Mouse (Mus musculus): ENCODE data around the gene Plrg1.

Plrg1 gene

GRCm38 (mm10) chr3:83055281-83056038 is at the start of gene Plrg1:
TSS of gene Plrg1 (plus strand) at chr3:83055522.
- DNase-seq (ENCODE audit: low spot score), result peak; percentile 96

GRCm38 (mm10) chr3:83007557-83007956 is 47.8 kb upstream of the Plrg1 start, which contains the start of gene Fgg:
TSS of gene Fgg (plus strand) at chr3:83007724.
- no peak for DNase-seq (ENCODE audit: low spot score)

DNA sequence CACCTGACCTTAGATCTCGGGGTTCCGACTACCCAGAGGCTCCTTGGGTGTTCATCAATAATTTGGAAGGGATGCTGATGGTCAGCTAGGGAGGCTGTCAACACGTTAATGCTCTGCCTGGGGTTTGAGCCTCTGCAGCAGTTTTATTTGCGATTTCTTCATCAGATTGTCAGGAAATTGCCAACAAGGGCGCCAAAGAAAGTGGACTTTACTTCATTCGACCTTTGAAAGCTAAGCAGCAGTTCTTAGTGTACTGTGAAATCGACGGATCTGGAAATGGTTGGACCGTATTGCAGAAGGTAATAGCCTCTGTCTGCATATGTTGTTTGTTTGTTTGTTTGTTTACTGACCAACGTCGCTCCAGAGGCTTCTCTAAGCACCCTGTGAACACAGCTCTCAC is 45.0 kb upstream of the Plrg1 start:
- DNase-seq (ENCODE audit: low spot score), result no peak

DNA sequence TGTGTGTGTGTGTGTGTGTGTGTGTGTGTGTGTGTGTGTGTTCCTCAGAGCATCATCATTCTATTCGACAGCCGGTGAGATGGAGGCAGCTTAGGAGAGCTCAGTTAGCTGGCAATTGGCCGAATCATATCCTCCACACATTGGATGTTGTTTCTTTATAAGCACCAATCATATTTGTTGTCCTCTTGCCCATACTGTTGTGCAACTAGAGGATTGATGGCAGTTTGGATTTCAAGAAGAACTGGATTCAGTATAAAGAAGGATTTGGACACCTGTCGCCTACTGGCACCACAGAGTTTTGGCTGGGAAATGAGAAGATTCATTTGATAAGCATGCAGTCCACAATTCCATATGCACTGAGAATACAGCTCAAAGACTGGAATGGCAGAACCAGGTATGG is 44.2 kb upstream of the Plrg1 start:
- DNase-seq (ENCODE audit: low spot score), result no peak

GRCm38 (mm10) chr3:83011565-83011964 is 43.8 kb upstream of the Plrg1 start:
- DNase-seq (ENCODE audit: low spot score), result no peak

DNA sequence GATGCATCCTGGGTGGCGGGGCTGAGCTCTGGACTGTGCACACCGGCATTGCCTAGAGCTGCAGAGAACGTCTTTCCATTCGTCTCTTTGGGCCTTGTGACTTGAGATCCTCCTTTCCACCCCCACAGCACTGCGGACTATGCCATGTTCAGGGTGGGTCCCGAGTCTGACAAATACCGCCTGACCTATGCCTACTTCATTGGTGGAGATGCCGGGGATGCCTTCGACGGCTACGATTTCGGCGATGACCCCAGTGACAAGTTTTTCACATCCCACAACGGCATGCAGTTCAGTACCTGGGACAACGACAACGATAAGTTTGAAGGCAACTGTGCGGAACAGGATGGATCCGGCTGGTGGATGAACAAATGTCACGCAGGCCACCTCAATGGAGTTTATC is 42.7 kb upstream of the Plrg1 start:
- no peak for DNase-seq (ENCODE audit: low spot score)

DNA sequence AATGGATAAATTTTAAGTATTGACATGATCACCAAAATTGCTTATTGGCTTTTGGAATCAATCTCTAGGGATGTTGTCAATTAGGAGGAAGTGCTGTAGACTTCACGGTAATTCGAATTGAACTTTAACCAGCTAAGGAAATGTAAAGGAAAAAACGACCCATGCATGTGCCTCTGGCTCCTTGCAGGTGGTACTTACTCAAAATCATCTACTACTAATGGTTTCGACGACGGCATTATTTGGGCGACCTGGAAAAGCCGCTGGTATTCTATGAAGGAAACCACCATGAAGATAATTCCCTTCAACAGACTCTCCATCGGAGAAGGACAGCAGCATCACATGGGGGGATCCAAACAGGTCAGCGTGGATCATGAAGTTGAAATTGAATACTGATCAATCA is 41.4 kb upstream of the Plrg1 start:
- no peak for DNase-seq (ENCODE audit: low spot score)

DNA sequence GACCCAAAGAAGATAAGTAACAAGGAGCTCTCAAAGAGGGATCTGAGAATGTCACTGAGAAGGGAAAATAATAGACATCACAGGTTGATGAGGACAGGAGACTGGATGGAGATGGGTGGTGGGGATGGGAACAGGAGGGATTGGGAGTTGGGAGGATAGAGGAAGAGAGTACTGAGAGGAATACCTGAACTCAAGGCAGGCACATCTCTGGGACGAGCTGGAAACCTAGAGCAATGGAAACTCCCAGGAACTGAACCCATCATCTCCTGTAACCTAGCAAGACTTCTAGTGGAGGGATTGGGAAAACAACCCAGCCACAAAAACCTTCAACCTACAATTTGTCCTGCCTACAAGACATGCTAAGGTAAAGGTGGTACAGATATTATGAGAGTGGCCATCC is 39.1 kb upstream of the Plrg1 start:
- no peak for DNase-seq (ENCODE audit: low spot score)

- no peak for DNase-seq (ENCODE audit: low spot score)
Measured at GRCm38 (mm10) chr3:83020387-83020786, 34.9 kb upstream of the Plrg1 start.

- no peak for DNase-seq (ENCODE audit: low spot score)
Measured at GRCm38 (mm10) chr3:83021176-83021575, 34.1 kb upstream of the Plrg1 start.

DNA sequence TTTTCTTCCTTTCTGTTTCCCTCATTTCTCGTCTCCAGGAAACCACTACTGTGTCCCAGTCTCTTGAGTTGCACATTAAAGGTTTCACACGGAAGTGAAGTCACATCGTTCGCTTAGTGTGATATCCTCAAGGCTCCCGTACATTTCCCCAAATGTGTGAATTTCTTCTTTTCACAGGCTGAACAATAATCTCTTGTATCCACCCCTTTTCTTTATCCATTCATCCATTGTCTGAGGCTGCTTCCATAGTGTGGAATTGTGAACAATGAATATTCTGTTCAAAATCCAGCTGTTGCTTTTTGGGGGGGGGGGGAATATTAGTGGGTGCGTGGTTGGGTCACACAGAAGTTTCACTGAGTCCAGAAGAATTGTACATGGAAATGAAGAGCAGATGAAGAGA is 30.3 kb upstream of the Plrg1 start:
- DNase-seq (ENCODE audit: low spot score), result no peak

- DNase-seq (ENCODE audit: low spot score), result no peak
Measured at GRCm38 (mm10) chr3:83025475-83026301, 29.6 kb upstream of the Plrg1 start, which contains the start of gene Fga. TSS of gene Fga (plus strand) at chr3:83026076.

DNA sequence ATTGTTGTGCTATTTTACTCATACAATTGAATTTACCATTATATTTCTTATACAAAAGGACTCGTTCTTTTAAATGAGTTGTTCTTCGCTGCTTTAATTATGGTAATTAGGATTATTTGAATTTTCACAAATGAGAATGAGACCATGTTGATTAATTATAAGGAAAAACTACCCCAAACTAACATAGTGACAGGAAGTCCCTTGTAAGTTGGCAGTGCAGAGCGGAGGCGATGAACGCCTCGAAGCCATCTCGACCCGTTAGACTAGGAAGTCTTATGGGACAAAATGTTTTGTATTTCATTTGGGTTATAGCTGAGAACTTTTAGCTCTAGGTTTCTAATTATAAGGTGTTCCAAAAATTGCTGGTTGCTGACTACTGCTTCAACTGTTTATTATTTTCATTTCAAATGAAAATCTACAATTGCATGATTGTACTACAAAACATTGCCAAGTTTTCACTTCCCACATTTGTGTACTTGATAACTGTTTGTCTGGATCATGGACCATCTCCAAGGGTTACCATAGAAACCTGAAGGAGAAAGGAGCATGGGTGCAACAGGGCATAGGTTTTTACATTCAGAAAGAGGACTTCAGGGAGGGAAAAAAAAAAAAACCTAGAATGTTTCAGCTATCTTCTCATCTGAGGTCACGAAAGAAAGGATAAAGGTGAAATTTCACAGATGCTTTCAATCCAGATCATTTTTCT is 27.6 kb upstream of the Plrg1 start:
- DNase-seq (ENCODE audit: low spot score), result no peak

- no peak for DNase-seq (ENCODE audit: low spot score)
Measured at GRCm38 (mm10) chr3:83030331-83030730, 25.0 kb upstream of the Plrg1 start.

DNA sequence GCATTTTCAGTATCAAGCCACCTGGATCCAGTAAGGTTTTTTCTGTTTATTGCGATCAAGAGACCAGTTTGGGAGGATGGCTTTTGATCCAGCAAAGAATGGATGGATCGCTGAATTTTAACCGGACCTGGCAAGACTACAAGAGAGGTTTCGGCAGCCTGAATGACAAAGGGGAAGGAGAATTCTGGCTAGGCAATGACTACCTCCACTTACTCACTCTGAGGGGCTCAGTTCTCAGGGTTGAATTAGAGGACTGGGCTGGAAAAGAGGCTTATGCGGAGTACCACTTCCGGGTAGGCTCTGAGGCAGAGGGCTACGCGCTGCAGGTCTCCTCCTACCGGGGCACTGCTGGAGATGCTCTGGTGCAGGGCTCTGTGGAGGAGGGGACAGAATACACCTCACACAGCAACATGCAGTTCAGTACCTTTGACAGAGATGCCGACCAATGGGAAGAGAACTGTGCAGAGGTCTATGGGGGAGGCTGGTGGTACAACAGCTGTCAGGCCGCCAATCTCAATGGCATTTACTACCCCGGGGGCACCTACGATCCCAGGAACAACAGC is 22.5 kb upstream of the Plrg1 start:
- no peak for DNase-seq (ENCODE audit: low spot score)

DNA sequence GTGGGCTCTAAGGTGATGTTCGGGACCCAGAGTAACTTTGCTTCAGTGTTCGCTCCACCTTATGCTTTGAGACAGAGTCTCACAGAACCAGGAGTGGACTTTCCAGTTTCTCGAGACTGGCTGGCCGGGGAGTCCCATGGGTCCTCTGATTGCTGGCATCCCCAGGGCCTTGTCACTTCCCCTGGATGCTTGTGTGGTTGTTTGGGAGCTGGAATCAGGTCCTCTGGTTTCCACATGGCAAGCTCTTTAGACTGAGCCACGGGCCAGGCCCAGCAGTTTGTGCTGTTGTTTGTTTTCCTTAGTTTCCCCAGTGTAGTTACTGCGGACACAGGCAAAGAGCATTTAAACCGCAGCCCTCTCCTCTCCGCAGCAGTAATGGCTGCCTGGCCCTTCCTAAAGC is 21.5 kb upstream of the Plrg1 start:
- no peak for DNase-seq (ENCODE audit: low spot score)

- no peak for DNase-seq (ENCODE audit: low spot score)
Measured at GRCm38 (mm10) chr3:83038865-83039264, 16.5 kb upstream of the Plrg1 start.

- DNase-seq (ENCODE audit: low spot score), result no peak
Measured at GRCm38 (mm10) chr3:83039666-83040065, 15.7 kb upstream of the Plrg1 start.

- no peak for DNase-seq (ENCODE audit: low spot score)
Measured at GRCm38 (mm10) chr3:83042451-83042850, 12.9 kb upstream of the Plrg1 start.

DNA sequence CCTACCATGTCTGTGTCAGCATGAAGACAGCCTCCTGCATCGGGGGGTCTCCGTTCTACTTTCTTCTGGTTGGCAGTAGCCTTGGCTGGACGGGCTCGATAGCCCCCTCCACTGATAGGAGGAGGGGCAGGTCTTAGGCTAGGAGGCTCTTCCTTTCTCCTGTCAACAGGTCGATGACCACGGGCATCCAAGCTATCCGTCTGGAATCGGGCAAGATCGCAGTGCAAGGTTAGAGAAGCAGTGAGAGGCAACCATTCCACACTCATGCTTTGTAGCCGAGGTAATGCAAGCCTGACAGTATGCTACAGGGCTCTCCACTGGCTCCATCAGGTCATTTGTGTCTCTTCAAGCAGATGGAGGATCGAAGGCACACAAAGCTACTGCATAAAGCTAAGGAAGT is 8.7 kb upstream of the Plrg1 start:
- DNase-seq (ENCODE audit: low spot score), result no peak

DNA sequence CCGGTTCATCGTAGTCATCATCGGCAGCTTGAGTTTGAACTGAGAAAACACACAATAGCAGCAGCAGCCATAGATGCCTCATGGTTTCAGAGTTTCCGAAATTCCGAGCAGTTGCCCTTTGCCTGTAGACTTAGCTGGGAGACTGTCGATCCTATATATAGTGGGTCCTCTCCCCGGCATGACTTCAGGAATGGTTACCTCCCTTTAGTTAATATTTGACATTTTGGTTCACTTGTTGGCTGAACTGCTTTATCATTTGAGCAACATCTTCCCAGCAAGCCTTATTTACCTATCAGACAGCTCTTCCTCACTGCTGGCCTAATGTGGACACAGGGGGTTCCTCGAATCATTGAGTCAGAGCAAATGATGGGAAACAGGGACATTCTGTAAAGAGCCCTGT is 5.6 kb upstream of the Plrg1 start, which contains the start of gene Fgb:
Fgb (minus strand) TSS at position 184 of the 400 bp plus-strand sequence.
- DNase-seq (ENCODE audit: low spot score), result no peak

GRCm38 (mm10) chr3:83050661-83051060 is 4.7 kb upstream of the Plrg1 start:
- DNase-seq (ENCODE audit: low spot score), result no peak
